Mouse (Mus musculus) megakaryocyte, embryonic 14.5 days (primary cell): Measurements from ENCODE around the gene Tex9. TPM values are rescaled to one million over a fixed set of nuclear protein-coding genes. Genes with fewer than 3 reads are reported as not detected.
"Not testable (repeated sequence)": the region's sequence is repeated elsewhere in the genome, so short reads cannot be mapped to it uniquely, and the experiment has no call there.

ENCODE experiments used
- H3K27me3 ChIP-seq: replicated peaks from 2 replicates; pipeline ENCODE3; 2012; ENCODE audit warnings: inconsistent platforms
- H3K36me3 ChIP-seq: replicated peaks from 2 replicates; pipeline ENCODE3; 2012; ENCODE audit warnings: low read length, inconsistent platforms, mixed read lengths
- H3K4me1 ChIP-seq: 2 replicates; pipeline ENCODE4 v1.6.1; 2012; ENCODE audit warnings: inconsistent platforms
- H3K4me3 ChIP-seq: replicated peaks from 2 replicates; pipeline ENCODE3; 2012; ENCODE audit warnings: moderate library complexity, mild to moderate bottlenecking, inconsistent platforms
- H3K9me3 ChIP-seq: 2 replicates; pipeline ENCODE4 v1.6.1; 2012; ENCODE audit warnings: inconsistent platforms
- FLI1 ChIP-seq: IDR thresholded peaks from 2 replicates; pipeline ENCODE4 v1.6.1; 2012; ENCODE audit warnings: low read length, inconsistent platforms, mixed read lengths
- GATA1 ChIP-seq: IDR thresholded peaks from 3 replicates; pipeline ENCODE4 v1.6.1; 2012; ENCODE audit warnings: mixed read lengths, low read length, inconsistent platforms, borderline replicate concordance
- polyA plus RNA-seq: library from polyadenylated mRNA; stranded (reverse); fragments of >175 nt; gene quantifications from 2 replicates; pipeline ENCODE4 v1.2.3, GENCODE M21; 2012; ENCODE audit warnings: low replicate concordance; ENCODE audit not compliant: insufficient read depth

Gene Tex9
- polyA plus RNA-seq, 1 experiment = 4.8 TPM

GRCm38 (mm10) chr9:72462427-72462826 lies 29.6 kb downstream of the Tex9 start:
- no peaks in the 10 kb centered on the region for H3K9me3 ChIP-seq
- H3K36me3 ChIP-seq = peaks cover 55% of the 10 kb centered on the region
- TF ChIP-seq GATA1 (no peak), FLI1 (no peak)
- H3K4me1 ChIP-seq = peaks cover 59% of the 10 kb centered on the region
- no peak overlapping the region for H3K4me3 ChIP-seq
- H3K27me3 ChIP-seq = no peaks in the 10 kb centered on the region

- Histone ChIP-seq H3K36me3 (peaks cover 63% of the 10 kb centered on the region), H3K4me1 (peaks cover 48% of the 10 kb centered on the region), H3K27me3 (no peaks in the 10 kb centered on the region), H3K9me3 (no peaks in the 10 kb centered on the region), H3K4me3 (no peak overlapping the region)
- TF ChIP-seq FLI1 = no peak
- no peak for TF ChIP-seq GATA1
These were observed 31.2 kb downstream of the Tex9 start for GRCm38 (mm10) chr9:72460767-72461166.

DNA sequence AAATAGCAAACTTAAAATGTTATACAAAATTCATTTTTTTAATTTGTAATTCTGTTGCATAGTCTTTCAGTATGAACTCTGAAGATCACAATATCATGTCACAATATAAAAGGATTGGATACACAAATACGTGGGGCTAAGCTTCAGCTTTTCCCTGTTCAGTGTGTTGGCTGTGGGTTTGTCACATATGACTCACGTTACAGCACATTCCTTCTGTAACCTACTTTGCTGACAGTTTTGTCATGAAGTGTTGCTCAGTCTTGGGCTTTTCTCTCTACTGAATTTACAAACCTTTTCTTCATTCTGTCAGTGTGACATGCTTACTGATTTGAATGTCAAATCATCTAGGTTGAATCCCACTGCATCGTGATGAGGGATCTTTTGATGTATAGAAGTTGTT lies 32.3 kb downstream of the Tex9 start:
- TF ChIP-seq GATA1 = no peak
- TF ChIP-seq FLI1 = no peak
- Histone ChIP-seq H3K4me3 (no peak overlapping the region), H3K4me1 (peaks cover 37% of the 10 kb centered on the region), H3K36me3 (peaks cover 73% of the 10 kb centered on the region), H3K27me3 (no peaks in the 10 kb centered on the region), H3K9me3 (no peaks in the 10 kb centered on the region)

DNA sequence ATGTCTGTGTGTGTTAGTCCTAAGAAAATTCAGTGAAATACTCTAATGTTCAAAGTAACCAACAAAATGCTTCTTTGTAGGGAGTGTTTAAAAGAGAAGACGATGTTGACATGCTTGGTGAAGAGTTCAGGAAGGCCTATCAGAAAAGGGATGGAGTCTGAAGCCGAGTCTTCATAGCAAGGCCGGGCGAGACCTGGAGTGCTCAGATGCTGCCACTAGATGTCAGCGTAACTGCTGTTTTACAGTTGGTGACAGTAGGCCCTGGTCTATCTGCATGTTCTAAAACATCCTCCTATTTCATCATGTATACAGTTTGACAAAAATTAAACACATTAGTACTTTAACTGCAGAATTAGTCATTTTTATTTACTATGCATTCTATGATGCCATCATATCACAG lies 33.8 kb downstream of the Tex9 start:
- Histone ChIP-seq H3K4me1 (peaks cover 22% of the 10 kb centered on the region), H3K36me3 (peaks cover 75% of the 10 kb centered on the region)
- TF ChIP-seq GATA1 (no peak), FLI1 (no peak)

GRCm38 (mm10) chr9:72456374-72456773 lies 35.6 kb downstream of the Tex9 start:
- TF ChIP-seq GATA1 (no peak), FLI1 (no peak)
- Histone ChIP-seq H3K4me1 (peaks cover 12% of the 10 kb centered on the region), H3K27me3 (no peaks in the 10 kb centered on the region), H3K9me3 (no peaks in the 10 kb centered on the region), H3K4me3 (no peak overlapping the region), H3K36me3 (peaks cover 69% of the 10 kb centered on the region)

More for the DNA sequence above, 33.8 kb downstream of the Tex9 start:
- Histone ChIP-seq H3K4me3 (no peak overlapping the region), H3K9me3 (no peaks in the 10 kb centered on the region), H3K27me3 (no peaks in the 10 kb centered on the region)

DNA sequence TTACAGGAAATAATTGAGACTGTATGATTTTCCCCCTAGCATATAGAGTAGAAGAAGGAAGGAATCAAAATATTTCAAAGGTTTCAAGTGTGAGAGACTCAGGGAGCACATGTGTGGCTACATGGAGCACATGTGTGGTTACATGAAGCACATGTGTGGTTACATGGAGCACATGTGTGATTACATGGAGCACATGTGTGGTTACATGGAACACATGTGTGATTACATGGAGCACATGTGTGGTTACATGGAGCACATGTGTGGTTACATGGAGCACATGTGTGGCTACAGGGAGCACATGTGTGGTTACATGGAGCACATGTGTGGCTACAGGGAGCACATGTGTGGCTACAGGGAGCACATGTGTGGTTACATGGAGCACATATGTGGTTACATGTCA lies 37.7 kb downstream of the Tex9 start:
- peaks cover 29% of the 10 kb centered on the region for H3K4me1 ChIP-seq
- peaks cover 48% of the 10 kb centered on the region for H3K36me3 ChIP-seq
- H3K4me3 ChIP-seq = not testable (repeated sequence)

GRCm38 (mm10) chr9:72451111-72451510 lies 40.9 kb downstream of the Tex9 start:
- H3K9me3 ChIP-seq = no peaks in the 10 kb centered on the region
- H3K27me3 ChIP-seq = no peaks in the 10 kb centered on the region
- H3K4me3 ChIP-seq = no peak overlapping the region
- H3K4me1 ChIP-seq = peaks cover 42% of the 10 kb centered on the region
- H3K36me3 ChIP-seq = peaks cover 27% of the 10 kb centered on the region
- no peak for TF ChIP-seq GATA1
- TF ChIP-seq FLI1 = no peak

More for the DNA sequence above, 37.7 kb downstream of the Tex9 start:
- H3K27me3 ChIP-seq, H3K9me3 ChIP-seq: not testable (repeated sequence)

DNA sequence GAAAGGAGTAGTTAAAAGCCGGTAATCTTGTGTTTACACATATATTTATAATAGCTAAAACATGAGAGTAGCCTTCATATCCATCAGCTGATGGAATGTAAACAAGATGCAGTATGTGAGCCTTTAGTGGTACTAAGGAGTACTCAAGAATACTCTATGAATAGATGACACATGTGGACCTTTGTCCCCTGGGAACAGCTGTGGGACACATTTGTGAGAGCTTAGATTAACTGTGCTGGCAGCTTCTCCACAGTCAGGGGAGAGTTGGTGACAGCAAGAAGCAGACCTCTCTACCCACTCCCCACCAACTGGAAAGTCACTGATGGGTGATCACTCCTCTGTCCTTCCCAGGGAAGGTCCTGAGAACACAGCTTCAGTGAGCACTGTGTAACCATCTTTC lies 41.6 kb downstream of the Tex9 start:
- H3K9me3 ChIP-seq = no peaks in the 10 kb centered on the region
- peaks cover 23% of the 10 kb centered on the region for H3K36me3 ChIP-seq
- TF ChIP-seq GATA1 (no peak), FLI1 (no peak)
- H3K4me3 ChIP-seq = no peak overlapping the region
- H3K4me1 ChIP-seq = peaks cover 42% of the 10 kb centered on the region
- H3K27me3 ChIP-seq = no peaks in the 10 kb centered on the region

DNA sequence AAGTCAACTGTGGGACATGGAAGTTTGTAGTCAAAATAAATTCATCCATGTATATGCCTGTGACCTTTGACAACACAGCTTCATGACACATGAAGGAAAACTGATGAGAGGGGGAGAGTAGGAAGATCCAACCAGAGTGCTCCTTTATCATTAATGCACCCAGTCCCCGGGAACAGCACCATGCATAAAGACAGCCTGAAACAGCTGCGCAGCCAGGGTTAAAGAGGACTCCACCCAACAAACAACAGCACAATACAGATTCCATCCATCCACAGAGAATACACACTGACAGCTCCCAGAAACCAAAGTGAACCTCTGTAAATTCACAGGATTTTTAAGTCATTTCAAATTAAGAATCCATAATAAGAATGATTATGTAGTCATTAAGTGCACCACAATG lies 42.2 kb downstream of the Tex9 start:
- no peak for TF ChIP-seq GATA1
- TF ChIP-seq FLI1 = no peak
- H3K4me1 ChIP-seq = peaks cover 42% of the 10 kb centered on the region
- H3K36me3 ChIP-seq = peaks cover 18% of the 10 kb centered on the region
- H3K27me3 ChIP-seq = no peaks in the 10 kb centered on the region
- no peaks in the 10 kb centered on the region for H3K9me3 ChIP-seq
- H3K4me3 ChIP-seq = peak overlapping the region; percentile 88

GRCm38 (mm10) chr9:72449367-72449766 lies 42.6 kb downstream of the Tex9 start:
- H3K4me3 ChIP-seq = peak overlapping the region; percentile 88
- TF ChIP-seq GATA1 (no peak), FLI1 (no peak)
- peaks cover 17% of the 10 kb centered on the region for H3K36me3 ChIP-seq
- no peaks in the 10 kb centered on the region for H3K9me3 ChIP-seq
- H3K4me1 ChIP-seq = peaks cover 42% of the 10 kb centered on the region
- no peaks in the 10 kb centered on the region for H3K27me3 ChIP-seq

GRCm38 (mm10) chr9:72448026-72448425 lies 44.0 kb downstream of the Tex9 start:
- no peaks in the 10 kb centered on the region for H3K27me3 ChIP-seq
- H3K36me3 ChIP-seq = peaks cover 13% of the 10 kb centered on the region
- no peak overlapping the region for H3K4me3 ChIP-seq
- no peak for TF ChIP-seq FLI1
- no peak for TF ChIP-seq GATA1
- H3K4me1 ChIP-seq = peaks cover 45% of the 10 kb centered on the region
- H3K9me3 ChIP-seq = no peaks in the 10 kb centered on the region
